Comparison of ENCODE assay signal across 25 mouse cellular contexts in genomic region chr1:135251405-135251804, GRCm38 (mm10). TPM values are rescaled to one million over a fixed set of nuclear protein-coding genes. Genes with fewer than 3 reads are reported as not detected.
DNase-seq lines count a peak whose midpoint lies in the region; ATAC-seq and TF ChIP-seq lines count a peak whose summit lies in the region.
"Had no signal": no experiment of that assay in that cellular context is flagged by ENCODE, and none has a peak within 500 bp of the region (broad histone marks: within the 10 kb centered on the region; RNA-seq: fewer than 3 reads in every experiment).

No protein-coding gene starts in this region.

- WGBS in liver, embryonic 14.5 days (ENCODE audit: insufficient replicate concordance): 84% methylated on average over 8 of the region's 8 CpGs
- WGBS in embryonic facial prominence, embryonic 10.5 days: 68% methylated on average over 8 of the region's 8 CpGs
- 83% methylated on average over 8 of the region's 8 CpGs for WGBS in liver, embryonic 15.5 days (ENCODE audit: insufficient replicate concordance)

- no peaks in the 10 kb centered on the region for H3K9me3 ChIP-seq in liver, embryonic 14.5 days (ENCODE audit: control insufficient read depth, low read length)
- no peaks in the 10 kb centered on the region for H3K9me3 ChIP-seq in embryonic facial prominence, embryonic 10.5 days
- H3K9me3 ChIP-seq in liver, embryonic 15.5 days (replicated peaks): no peaks in the 10 kb centered on the region
- H3K9me3 ChIP-seq: G1E; hindbrain, embryonic 13.5 days; limb, embryonic 15.5 days; midbrain, embryonic 13.5 days; neural tube, embryonic 12.5 days had no signal

- H3K4me3 ChIP-seq in liver, embryonic 14.5 days (ENCODE audit: insufficient read depth in 1 of 2, low read depth in 2 of 2, low read length in 2 of 2): no peak overlapping the region
- no peak overlapping the region for H3K4me3 ChIP-seq in embryonic facial prominence, embryonic 10.5 days
- no peak overlapping the region for H3K4me3 ChIP-seq in liver, embryonic 15.5 days (replicated peaks)
- H3K4me3 ChIP-seq: hindbrain, embryonic 13.5 days; limb, embryonic 15.5 days; midbrain, embryonic 13.5 days; neural tube, embryonic 12.5 days had no signal

- H3K36me3 ChIP-seq in liver, embryonic 14.5 days (replicated peaks; ENCODE audit: control insufficient read depth, insufficient read depth, low read depth): no peaks in the 10 kb centered on the region
- H3K36me3 ChIP-seq in embryonic facial prominence, embryonic 10.5 days (replicated peaks): no peaks in the 10 kb centered on the region
- H3K36me3 ChIP-seq in liver, embryonic 15.5 days (replicated peaks): no peaks in the 10 kb centered on the region
- H3K36me3 ChIP-seq: G1E; hindbrain, embryonic 13.5 days; limb, embryonic 15.5 days; midbrain, embryonic 13.5 days; neural tube, embryonic 12.5 days had no signal

- no peak for DNase-seq in liver, embryonic 14.5 days (ENCODE audit: low read depth in 3 of 3, low spot score in 3 of 3)
- DNase-seq in liver: no peak
- peak; percentile 31 for DNase-seq in embryonic facial prominence, embryonic 10.5 days (ENCODE audit: low spot score)
- no peak for DNase-seq in adrenal gland, adult 18-20 months (ENCODE audit: low spot score in 2 of 2)
- DNase-seq in adrenal gland, postnatal 4 days (ENCODE audit: low spot score in 2 of 2): no peak
- DNase-seq: adrenal gland, postnatal 25 days; cerebellum, adult 2 months; cerebellum, postnatal 36 days; heart, postnatal 14 days; lung, postnatal 10 days had no signal

- no peak for TF ChIP-seq EP300 in liver, embryonic 14.5 days (IDR thresholded peaks at IDR 0.05; ENCODE audit: low read depth)

- H3K27ac ChIP-seq in liver, embryonic 14.5 days: peak overlapping the region; percentile 85
- H3K27ac ChIP-seq in embryonic facial prominence, embryonic 10.5 days (replicated peaks): peak overlapping the region; percentile 51; the same call in 1 of the 2 replicates
- peak overlapping the region; percentile 79 for H3K27ac ChIP-seq in liver, embryonic 15.5 days (replicated peaks)
- H3K27ac ChIP-seq: hindbrain, embryonic 13.5 days; kidney, postnatal 0 days; limb, embryonic 15.5 days; midbrain, embryonic 13.5 days; neural tube, embryonic 12.5 days had no signal

- no peak for ATAC-seq in liver, embryonic 14.5 days (ENCODE audit: insufficient read depth)
- no peak for ATAC-seq in liver, embryonic 15.5 days (ENCODE audit: insufficient read depth)
- no peak for ATAC-seq in megakaryocyte progenitor cell, adult 5-6 weeks (replicated peaks; ENCODE audit: poor library complexity)
- ATAC-seq: forebrain, embryonic 16.5 days; inflammation-experienced regulatory T-cells, adult 6 months; midbrain, embryonic 13.5 days had no signal

- H3K27me3 ChIP-seq in liver, embryonic 14.5 days (ENCODE audit: control insufficient read depth, insufficient read depth, low read length): no peaks in the 10 kb centered on the region
- peaks cover 28% of the 10 kb centered on the region for H3K27me3 ChIP-seq in embryonic facial prominence, embryonic 10.5 days (replicated peaks; ENCODE audit: low read depth, poor library complexity, severe bottlenecking)
- peaks cover 13% of the 10 kb centered on the region for H3K27me3 ChIP-seq in liver, embryonic 15.5 days

- H3K9ac ChIP-seq in liver, embryonic 14.5 days (replicated peaks): no peak overlapping the region
- no peak overlapping the region for H3K9ac ChIP-seq in liver, embryonic 15.5 days
- H3K9ac ChIP-seq: hindbrain, embryonic 13.5 days; limb, embryonic 15.5 days; midbrain, embryonic 13.5 days; neural tube, embryonic 12.5 days had no signal

- H3K4me2 ChIP-seq in liver, embryonic 14.5 days (ENCODE audit: low read depth): no peak overlapping the region
- H3K4me2 ChIP-seq in liver, embryonic 15.5 days: no peak overlapping the region
- H3K4me2 ChIP-seq: heart, embryonic 11.5 days; hindbrain, embryonic 13.5 days; limb, embryonic 15.5 days; midbrain, embryonic 13.5 days; neural tube, embryonic 12.5 days had no signal

- TF ChIP-seq CTCF in liver, embryonic 14.5 days (IDR thresholded peaks at IDR 0.05; ENCODE audit: low read depth): no peak

- peaks cover 32 to 37% of the 10 kb centered on the region in 2 experiments for H3K4me1 ChIP-seq in liver, embryonic 14.5 days (replicated peaks; ENCODE audit: control insufficient read depth in 2 of 2, insufficient read depth in 2 of 2, low read length in 1 of 2)
- H3K4me1 ChIP-seq in embryonic facial prominence, embryonic 10.5 days: peaks cover 58% of the 10 kb centered on the region
- peaks cover 51% of the 10 kb centered on the region for H3K4me1 ChIP-seq in liver, embryonic 15.5 days (replicated peaks)
- H3K4me1 ChIP-seq: neural tube, embryonic 12.5 days had no signal

RNA-seq across cellular contexts. Expression of gene Elf3, which starts 7.0 kb away (rescaled TPM):
- 0.57 and 0.58 TPM in 2 replicates for polyA plus RNA-seq in liver, embryonic 14.5 days (2012; rRNA removed)
- 0.43 and 0.61 TPM in 2 replicates for polyA plus RNA-seq in liver, embryonic 14.5 days (2014; fragmentation: Nextera tagmentation; extraction: Ambion mirVana)
- polyA plus RNA-seq in embryonic facial prominence, embryonic 10.5 days (2016; fragmentation: Nextera tagmentation; extraction: Ambion mirVana): 6.3 and 6.4 TPM in 2 replicates
- 1.0 and 1.4 TPM in 2 replicates for polyA plus RNA-seq in liver, embryonic 15.5 days (2015; fragmentation: Nextera tagmentation; extraction: Ambion mirVana)
- under 1 TPM in 1 of 2 experiments, not detected in 1; 0.19 TPM for total RNA-seq in adrenal gland, adult 18-20 months (2021)
- total RNA-seq in adrenal gland, postnatal 4 days (2021): 1 to 10 TPM in 1 of 2 experiments, under 1 TPM in 1; 0.37 to 4.7 TPM
- not detected in 2 replicates for total RNA-seq in megakaryocyte progenitor cell, adult 5-6 weeks (2015)
- total RNA-seq in megakaryocyte progenitor cell, adult 5-6 weeks (2017): 0.17 TPM in 1 of 2 replicates, not detected in the other
- total RNA-seq: G1E; layer of hippocampus, adult 18-20 months; layer of hippocampus, postnatal 25 days; left cerebral cortex, postnatal 14 days; megakaryocyte, adult 5-6 weeks had no signal
- polyA plus RNA-seq: G1E; inflammation-experienced regulatory T-cells, adult 6 months had no signal

RNA-seq across cellular contexts. Expression of gene Rnpep, which starts 32.5 kb away (rescaled TPM):
- 7.3 and 8.4 TPM in 2 replicates for polyA plus RNA-seq in liver, embryonic 14.5 days (2012; rRNA removed)
- polyA plus RNA-seq in liver, embryonic 14.5 days (2014; fragmentation: Nextera tagmentation; extraction: Ambion mirVana): 23.0 and 24.2 TPM in 2 replicates
- polyA plus RNA-seq in embryonic facial prominence, embryonic 10.5 days (2016; fragmentation: Nextera tagmentation; extraction: Ambion mirVana): 97.1 and 100 TPM in 2 replicates
- 25.9 and 26.6 TPM in 2 replicates for polyA plus RNA-seq in liver, embryonic 15.5 days (2015; fragmentation: Nextera tagmentation; extraction: Ambion mirVana)
- total RNA-seq in adrenal gland, adult 18-20 months (2021): 10 to 100 TPM; 45.2 to 51.1 TPM
- 10 to 100 TPM; 47.3 to 48.8 TPM for total RNA-seq in adrenal gland, postnatal 4 days (2021)
- total RNA-seq in megakaryocyte progenitor cell, adult 5-6 weeks (2015): 79.1 and 93.5 TPM in 2 replicates
- total RNA-seq in megakaryocyte progenitor cell, adult 5-6 weeks (2017): 77.3 and 83.4 TPM in 2 replicates
